Mouse (Mus musculus): ENCODE data around the gene Daam1.
"Not testable (repeated sequence)": the region's sequence is repeated elsewhere in the genome, so short reads cannot be mapped to it uniquely, and the experiment has no call there.

The Daam1 gene

DNA sequence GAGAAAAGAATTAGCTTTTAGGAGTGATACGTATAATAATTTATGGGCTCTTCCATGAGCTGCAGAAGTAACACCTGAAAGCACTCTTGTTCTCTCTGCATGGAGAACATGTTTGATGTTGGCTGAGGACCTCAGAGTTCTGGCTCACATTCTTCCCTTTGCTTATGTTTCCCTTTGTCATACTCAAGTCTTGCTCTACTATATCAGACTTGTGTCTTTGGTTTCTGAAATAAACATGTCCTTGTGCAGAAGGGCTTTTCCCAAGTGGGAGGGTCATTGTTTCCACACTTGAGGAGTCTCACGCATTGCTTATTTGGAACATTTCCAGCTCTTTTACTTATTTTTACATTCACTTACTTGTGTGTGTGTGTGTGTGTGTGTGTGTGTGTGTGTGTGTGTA lies 11.7 kb downstream of the Daam1 start:
- H3K36me3 ChIP-seq (ENCODE audit: control insufficient read depth, insufficient read depth, low read length, poor library complexity, severe bottlenecking), result no peaks in the 10 kb centered on the region
- no peaks in the 10 kb centered on the region for H3K27me3 ChIP-seq (ENCODE audit: control insufficient read depth, insufficient read depth, low read length, poor library complexity, severe bottlenecking)
- DNase-seq (ENCODE audit: low read depth, low spot score), result no peak

DNA sequence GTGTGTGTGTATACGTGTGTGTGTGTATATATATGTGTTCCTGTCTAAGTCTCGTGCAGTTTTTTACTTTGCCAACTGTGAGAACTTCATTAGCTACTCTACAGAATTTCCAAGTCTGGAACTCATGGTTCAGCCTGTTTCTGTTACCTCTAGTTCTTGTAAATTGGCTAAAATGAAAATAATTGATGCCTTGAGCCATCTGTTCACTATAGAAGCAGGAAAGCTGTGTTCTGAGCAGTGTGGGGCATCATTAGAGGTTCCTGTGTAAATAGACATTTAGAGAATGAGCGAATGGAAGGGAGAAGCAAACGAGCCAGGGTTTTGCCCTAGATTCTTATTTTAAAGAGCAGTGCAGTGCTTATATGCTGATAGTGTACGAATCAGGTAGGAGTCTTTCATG lies 14.6 kb downstream of the Daam1 start:
- no peak for DNase-seq (ENCODE audit: low read depth, low spot score)
- no peaks in the 10 kb centered on the region for H3K36me3 ChIP-seq (ENCODE audit: control insufficient read depth, insufficient read depth, low read length, poor library complexity, severe bottlenecking)
- no peaks in the 10 kb centered on the region for H3K27me3 ChIP-seq (ENCODE audit: control insufficient read depth, insufficient read depth, low read length, poor library complexity, severe bottlenecking)

DNA sequence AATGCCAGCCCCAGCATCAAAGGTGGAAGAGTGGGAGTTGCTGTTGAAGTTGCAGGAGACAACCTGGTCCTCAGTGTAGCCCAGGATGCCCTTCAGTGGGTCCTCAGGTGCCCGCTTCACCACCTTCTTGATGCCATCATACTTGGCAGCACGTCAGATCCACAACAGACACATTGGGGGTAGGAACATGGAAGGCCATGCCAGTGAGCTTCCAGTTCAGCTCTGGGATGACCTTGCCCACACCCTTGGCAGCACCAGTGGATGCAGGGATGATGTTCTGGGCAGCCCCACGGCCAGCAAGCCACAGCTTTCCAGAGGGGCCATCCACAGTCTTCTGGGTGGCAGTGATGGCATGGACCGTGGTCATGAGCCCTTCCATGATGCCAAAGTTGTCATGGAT lies 15.5 kb downstream of the Daam1 start:
- not testable (repeated sequence) for H3K36me3 ChIP-seq (ENCODE audit: control insufficient read depth, insufficient read depth, low read length, poor library complexity, severe bottlenecking); DNase-seq (ENCODE audit: low read depth, low spot score); H3K27me3 ChIP-seq (ENCODE audit: control insufficient read depth, insufficient read depth, low read length, poor library complexity, severe bottlenecking)

DNA sequence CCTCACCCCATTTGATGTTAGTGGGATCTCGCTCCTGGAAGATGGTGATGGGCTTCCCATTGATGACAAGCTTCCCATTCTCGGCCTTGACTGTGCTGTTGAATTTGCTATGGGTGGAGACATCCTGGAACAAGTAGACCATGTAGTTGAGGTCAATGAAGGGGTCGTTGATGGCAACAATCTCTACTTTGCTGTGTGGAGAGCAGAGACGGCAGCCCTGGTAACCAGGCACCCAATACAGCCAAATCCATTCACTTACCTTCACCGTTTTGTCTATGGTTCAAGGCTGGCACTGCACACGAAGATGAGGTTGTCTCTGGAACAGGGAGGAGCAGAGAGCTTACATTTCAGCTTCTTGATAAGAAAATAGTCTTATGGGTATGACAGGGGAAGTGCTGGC lies 16.1 kb downstream of the Daam1 start:
- not testable (repeated sequence) for H3K36me3 ChIP-seq (ENCODE audit: control insufficient read depth, insufficient read depth, low read length, poor library complexity, severe bottlenecking); H3K27me3 ChIP-seq (ENCODE audit: control insufficient read depth, insufficient read depth, low read length, poor library complexity, severe bottlenecking); DNase-seq (ENCODE audit: low read depth, low spot score)

DNA sequence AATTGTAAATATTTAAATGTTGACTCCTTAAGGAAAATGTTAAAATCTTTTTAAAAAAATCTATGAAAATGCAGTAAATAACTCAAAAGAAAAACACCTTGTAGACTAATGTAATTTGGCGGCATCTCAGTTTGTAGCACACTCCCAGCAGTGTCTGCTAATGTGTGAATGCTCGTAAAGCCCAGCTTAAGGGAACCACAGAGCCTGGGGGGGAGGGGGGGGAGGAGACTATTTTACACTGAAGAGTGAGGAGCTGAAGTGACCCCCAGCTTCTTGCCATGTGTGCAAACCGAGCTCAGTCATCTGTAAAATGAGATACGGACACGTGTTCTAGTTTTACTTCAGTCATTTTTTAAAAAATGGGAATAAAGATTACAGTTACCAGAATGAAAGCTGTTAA lies 16.7 kb downstream of the Daam1 start:
- Histone ChIP-seq H3K27me3 (ENCODE audit: control insufficient read depth, insufficient read depth, low read length, poor library complexity, severe bottlenecking) (no peaks in the 10 kb centered on the region), H3K36me3 (ENCODE audit: control insufficient read depth, insufficient read depth, low read length, poor library complexity, severe bottlenecking) (no peaks in the 10 kb centered on the region)
- no peak for DNase-seq (ENCODE audit: low read depth, low spot score)

DNA sequence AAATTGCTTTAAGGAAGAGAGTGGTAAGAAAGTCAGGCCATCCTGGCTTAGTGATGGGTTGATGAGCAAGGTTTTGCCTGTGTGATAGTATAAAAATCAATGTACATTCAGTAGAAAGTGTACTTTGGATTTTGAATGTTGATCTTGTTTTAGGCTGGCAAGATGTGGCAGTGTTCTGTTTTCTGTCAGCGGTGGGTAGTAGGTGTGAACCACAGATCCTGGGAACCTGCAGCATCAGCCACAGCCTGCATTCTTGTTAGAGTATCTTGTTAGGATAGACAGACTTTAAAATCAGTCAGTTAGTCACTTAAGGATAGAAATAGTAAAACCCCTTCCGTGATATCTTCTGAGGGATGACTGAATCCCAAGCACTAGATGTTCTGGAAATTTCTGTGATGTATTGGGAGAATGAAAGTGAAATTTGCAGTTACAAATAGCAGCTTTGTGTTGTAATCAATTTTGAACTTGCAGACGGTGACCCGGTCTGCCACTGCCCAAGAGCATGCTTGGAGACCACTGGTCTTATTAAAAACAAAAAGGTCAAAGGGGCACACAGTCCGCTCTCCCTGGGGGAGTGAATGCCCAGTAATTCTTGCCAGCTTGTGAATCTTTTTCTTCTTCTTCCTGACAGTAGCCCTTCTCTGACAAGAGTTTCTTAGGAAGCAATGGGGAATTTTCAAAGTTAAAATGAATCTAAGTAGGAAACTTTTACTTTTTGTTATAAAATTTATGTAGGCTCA lies 17.3 kb downstream of the Daam1 start:
- no peak for DNase-seq (ENCODE audit: low read depth, low spot score)
- Histone ChIP-seq H3K36me3 (ENCODE audit: control insufficient read depth, insufficient read depth, low read length, poor library complexity, severe bottlenecking) (no peaks in the 10 kb centered on the region), H3K27me3 (ENCODE audit: control insufficient read depth, insufficient read depth, low read length, poor library complexity, severe bottlenecking) (no peaks in the 10 kb centered on the region)

DNA sequence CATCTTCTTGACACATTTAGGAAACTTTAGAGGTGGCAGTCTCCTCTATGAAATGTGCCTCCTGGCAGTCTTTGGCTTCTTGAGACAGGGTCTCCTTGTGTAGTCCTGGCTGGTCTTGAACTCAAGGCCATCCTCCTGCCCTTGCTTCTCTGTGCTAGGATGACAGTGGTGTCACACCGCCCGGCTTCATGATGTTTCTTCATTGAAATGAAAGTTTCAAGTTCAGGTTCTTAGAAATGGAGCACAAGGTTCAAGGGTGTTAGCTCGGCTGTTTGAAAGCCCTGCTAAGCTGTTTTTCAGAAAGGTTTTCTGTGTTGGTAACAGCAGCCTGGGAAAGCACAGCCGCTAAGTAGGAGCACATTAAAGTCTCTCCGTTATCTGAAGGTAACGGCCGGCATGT lies 18.2 kb downstream of the Daam1 start:
- Histone ChIP-seq H3K27me3 (ENCODE audit: control insufficient read depth, insufficient read depth, low read length, poor library complexity, severe bottlenecking) (no peaks in the 10 kb centered on the region), H3K36me3 (ENCODE audit: control insufficient read depth, insufficient read depth, low read length, poor library complexity, severe bottlenecking) (no peaks in the 10 kb centered on the region)

DNA sequence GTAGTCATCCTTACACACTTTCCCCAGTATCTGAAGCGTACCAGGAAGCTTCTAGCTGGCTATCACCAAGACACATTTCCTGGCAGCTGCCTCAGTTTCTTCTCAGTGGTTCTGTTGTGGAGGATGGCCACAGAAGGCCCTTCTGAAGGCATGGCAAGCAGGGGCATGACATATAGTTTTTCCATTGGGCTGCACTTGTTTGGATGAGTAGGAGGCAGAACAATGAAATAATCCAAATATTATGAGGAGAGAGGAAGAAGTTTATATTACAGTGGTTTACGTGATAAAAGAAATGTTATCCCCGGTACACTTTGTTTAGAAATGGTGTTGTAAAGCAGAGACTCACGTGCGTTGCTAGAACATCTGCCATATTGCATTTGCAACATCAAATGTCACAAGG lies 19.3 kb downstream of the Daam1 start:
- no peaks in the 10 kb centered on the region for H3K36me3 ChIP-seq (ENCODE audit: control insufficient read depth, insufficient read depth, low read length, poor library complexity, severe bottlenecking)
- no peaks in the 10 kb centered on the region for H3K27me3 ChIP-seq (ENCODE audit: control insufficient read depth, insufficient read depth, low read length, poor library complexity, severe bottlenecking)
- DNase-seq (ENCODE audit: low read depth, low spot score), result no peak

More for the DNA sequence above, 18.2 kb downstream of the Daam1 start:
- no peak for DNase-seq (ENCODE audit: low read depth, low spot score)

DNA sequence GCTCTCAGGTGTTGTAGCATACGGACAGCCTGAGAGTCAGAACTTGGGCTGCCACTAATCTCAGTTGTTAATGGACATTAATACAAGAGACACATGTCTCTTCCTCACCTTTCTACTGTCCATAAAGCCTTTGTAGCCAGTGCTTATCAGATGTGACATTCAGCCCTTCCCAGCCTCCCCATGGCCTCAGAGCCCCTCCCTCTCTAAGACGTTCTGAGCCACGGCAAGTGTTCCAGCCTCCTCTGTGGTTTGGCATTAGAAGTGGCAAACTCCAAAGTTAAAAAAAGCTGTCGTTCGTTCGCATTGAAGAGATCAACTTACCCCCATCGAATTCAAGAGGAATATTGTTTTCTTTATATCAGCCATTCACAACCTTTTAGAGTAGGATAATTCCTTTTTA lies 21.8 kb downstream of the Daam1 start:
- no peak for DNase-seq (ENCODE audit: low read depth, low spot score)
- H3K36me3 ChIP-seq (ENCODE audit: control insufficient read depth, insufficient read depth, low read length, poor library complexity, severe bottlenecking), result no peaks in the 10 kb centered on the region
- no peaks in the 10 kb centered on the region for H3K27me3 ChIP-seq (ENCODE audit: control insufficient read depth, insufficient read depth, low read length, poor library complexity, severe bottlenecking)

DNA sequence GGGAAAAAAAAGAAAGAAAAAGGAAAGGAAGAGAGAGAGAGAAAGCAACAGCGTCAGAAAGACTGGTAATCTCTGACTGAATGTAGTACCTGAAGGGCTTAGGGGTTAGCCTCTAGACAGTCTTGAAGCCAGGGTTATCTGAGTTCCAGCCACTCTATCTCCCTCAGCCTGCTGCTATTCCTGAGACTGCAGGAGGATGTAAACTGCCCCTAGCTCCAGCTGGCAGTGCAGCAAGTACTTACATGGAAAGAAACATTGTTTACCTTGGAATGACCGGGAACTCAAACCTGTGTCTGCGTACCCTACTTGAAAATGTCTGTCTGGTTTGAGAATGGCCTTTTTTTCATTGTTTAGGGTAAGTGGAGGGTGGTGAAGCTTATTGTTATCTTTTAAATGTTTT lies 22.8 kb downstream of the Daam1 start:
- no peak for DNase-seq (ENCODE audit: low read depth, low spot score)
- H3K27me3 ChIP-seq (ENCODE audit: control insufficient read depth, insufficient read depth, low read length, poor library complexity, severe bottlenecking), result no peaks in the 10 kb centered on the region
- H3K36me3 ChIP-seq (ENCODE audit: control insufficient read depth, insufficient read depth, low read length, poor library complexity, severe bottlenecking), result no peaks in the 10 kb centered on the region

DNA sequence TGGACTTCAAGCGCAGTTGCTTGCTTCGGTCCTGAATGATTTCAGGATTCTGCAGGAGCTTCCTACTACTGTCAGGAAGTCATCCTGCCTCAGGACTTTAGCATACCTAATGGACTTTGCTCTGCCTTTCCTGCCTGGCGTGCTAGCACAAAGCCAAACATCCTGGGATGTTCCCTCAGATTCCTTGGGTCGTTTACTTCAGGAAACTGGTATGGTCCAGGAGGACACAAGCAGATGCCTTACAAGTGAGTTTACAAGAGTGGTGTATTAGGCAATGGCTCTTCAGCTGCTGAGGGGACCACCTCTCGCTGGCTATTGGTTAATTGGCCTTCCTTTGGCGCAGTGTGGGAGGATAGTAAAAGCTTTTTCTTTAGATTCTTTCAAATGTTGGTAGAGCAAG lies 23.3 kb downstream of the Daam1 start:
- Histone ChIP-seq H3K36me3 (ENCODE audit: control insufficient read depth, insufficient read depth, low read length, poor library complexity, severe bottlenecking) (no peaks in the 10 kb centered on the region), H3K27me3 (ENCODE audit: control insufficient read depth, insufficient read depth, low read length, poor library complexity, severe bottlenecking) (no peaks in the 10 kb centered on the region)
- DNase-seq (ENCODE audit: low read depth, low spot score), result no peak

DNA sequence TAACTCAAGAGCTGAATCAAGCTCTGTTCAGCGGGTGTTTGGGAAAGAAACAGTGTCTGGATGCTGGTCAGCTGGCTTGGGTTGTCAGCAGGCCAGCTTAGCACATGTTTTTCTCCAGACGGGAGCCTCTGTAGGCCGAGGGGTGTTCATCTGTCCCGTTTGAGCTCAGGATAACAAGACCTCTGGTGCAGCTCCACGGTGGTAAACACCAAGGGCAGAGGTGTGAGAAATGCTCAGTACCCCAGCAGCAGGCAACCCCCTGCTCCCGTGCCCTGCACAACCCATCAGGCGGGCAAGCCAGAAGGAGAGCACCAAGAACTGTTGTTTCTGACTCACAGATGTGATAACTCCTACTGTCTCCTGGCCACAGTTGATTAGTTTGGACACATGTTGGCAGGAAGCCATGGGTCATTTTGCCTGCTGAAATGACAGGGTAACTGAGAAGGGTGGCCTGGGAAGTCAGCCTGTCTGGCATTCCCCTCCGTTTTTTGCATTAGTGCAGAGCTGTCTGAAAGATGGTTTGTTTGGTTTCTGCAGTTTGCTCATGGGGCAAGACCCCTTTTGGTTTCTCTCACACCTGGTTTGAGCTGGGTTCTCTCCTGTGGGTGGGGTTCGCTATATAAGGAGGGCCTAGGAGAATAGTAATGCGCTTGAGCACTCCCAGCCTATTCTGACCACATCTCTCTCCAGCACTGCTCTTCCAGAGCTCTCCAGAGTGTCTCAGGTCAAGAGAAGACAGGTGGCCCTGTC lies 25.0 kb downstream of the Daam1 start:
- Histone ChIP-seq H3K27me3 (ENCODE audit: control insufficient read depth, insufficient read depth, low read length, poor library complexity, severe bottlenecking) (no peaks in the 10 kb centered on the region), H3K36me3 (ENCODE audit: control insufficient read depth, insufficient read depth, low read length, poor library complexity, severe bottlenecking) (no peaks in the 10 kb centered on the region)
- no peak for DNase-seq (ENCODE audit: low read depth, low spot score)

DNA sequence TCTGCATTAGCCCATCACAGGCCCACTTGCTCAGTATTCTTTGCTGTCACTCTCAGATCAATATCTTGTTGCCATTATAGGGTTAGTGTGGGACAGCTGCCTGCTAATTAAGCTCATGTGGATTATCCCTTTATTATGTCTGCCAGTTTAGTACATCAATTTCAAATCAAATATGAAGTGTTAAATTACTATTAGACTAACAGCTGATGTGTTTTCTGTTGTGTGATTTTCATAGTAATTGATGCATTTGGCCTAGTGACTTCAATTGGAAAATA lies 25.5 kb downstream of the Daam1 start:
- Histone ChIP-seq H3K36me3 (ENCODE audit: control insufficient read depth, insufficient read depth, low read length, poor library complexity, severe bottlenecking) (no peaks in the 10 kb centered on the region), H3K27me3 (ENCODE audit: control insufficient read depth, insufficient read depth, low read length, poor library complexity, severe bottlenecking) (no peaks in the 10 kb centered on the region)
- no peak for DNase-seq (ENCODE audit: low read depth, low spot score)

DNA sequence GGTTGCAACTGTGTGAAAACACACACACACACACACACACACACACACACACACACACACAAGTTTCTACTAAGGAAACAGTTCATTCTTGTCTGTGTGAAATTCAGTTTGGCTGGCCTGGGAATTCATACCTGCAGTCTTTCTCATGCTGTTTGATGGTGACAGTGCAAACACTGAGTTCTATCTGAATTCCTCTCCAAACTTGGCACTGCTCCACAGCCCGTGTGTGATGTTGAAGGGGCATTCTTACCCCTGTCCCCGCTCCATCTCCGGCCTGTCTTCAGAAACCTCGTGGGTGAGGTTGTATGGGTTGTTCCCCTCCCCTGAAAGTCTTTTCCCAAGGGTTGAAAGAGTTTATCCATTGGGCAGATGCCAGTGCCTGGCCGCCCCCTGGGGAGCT lies 28.2 kb downstream of the Daam1 start:
- no peak for DNase-seq (ENCODE audit: low read depth, low spot score)
- no peaks in the 10 kb centered on the region for H3K36me3 ChIP-seq (ENCODE audit: control insufficient read depth, insufficient read depth, low read length, poor library complexity, severe bottlenecking)
- no peaks in the 10 kb centered on the region for H3K27me3 ChIP-seq (ENCODE audit: control insufficient read depth, insufficient read depth, low read length, poor library complexity, severe bottlenecking)

DNA sequence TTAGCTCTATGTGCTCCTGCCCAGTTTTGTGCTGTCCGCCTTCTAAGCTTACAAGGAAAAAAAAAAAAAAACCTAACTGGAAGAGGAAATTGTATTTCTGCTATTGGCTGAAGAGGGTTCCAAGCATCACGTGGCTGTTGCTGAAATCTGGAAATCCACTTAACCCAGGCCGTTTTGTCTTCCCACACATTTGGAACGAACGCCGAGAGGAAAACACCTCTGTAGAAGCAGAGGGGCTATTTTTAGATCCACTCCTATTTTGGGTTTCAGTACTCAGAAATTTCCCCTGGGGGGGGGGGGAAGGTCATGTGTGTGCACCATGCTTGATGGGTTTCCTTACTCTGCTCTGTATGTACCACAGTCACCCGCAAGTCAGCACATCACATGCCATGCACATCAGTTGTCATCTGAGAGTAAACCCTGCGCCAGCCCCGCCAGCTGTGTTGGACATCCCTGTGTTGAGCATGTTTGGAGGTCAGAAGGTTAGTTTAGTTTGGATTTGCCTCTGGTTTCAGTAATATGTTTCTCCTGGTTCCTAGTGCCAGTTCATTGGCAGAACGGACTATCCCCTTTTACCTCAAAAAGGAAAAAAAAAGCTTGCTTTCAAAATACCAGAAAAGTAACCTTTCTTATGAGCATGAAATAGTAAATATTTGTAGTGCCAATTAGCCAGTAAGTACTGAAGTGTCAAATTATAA lies 33.1 kb downstream of the Daam1 start:
- H3K36me3 ChIP-seq (ENCODE audit: control insufficient read depth, insufficient read depth, low read length, poor library complexity, severe bottlenecking), result no peaks in the 10 kb centered on the region
- no peaks in the 10 kb centered on the region for H3K27me3 ChIP-seq (ENCODE audit: control insufficient read depth, insufficient read depth, low read length, poor library complexity, severe bottlenecking)
- DNase-seq (ENCODE audit: low read depth, low spot score), result peak; percentile 72

Measured in splenic B cell, adult 2 months (primary cell).